Mouse (Mus musculus) lung, embryonic 16.5 days (tissue): ENCODE results near the gene Ift122. TPM values are rescaled to one million over a fixed set of nuclear protein-coding genes. Genes with fewer than 3 reads are reported as not detected.

Experiments used
- ATAC-seq: fragments of 200-750 bp; cut with Nextera tagmentation; 2 replicates; pipeline ENCODE4 v1.8.0; 2017; ENCODE audit warnings: low read depth, mild to moderate bottlenecking, moderate library complexity
- H3K27ac ChIP-seq: fragments of 300-500 bp; sonication (generic); 2 replicates; pipeline ENCODE4 v1.5.1; 2014; ENCODE audit warnings: mild to moderate bottlenecking, control low read depth, low read length
- H3K27me3 ChIP-seq: fragments of 300-500 bp; sonication (generic); 2 replicates; pipeline ENCODE4 v1.6.1; 2014; ENCODE audit warnings: low read depth, low read length, mixed read lengths; ENCODE audit not compliant: control insufficient read depth, insufficient read depth
- H3K36me3 ChIP-seq: fragments of 300-500 bp; sonication (generic); 2 replicates; pipeline ENCODE4 v1.6.1; 2014; ENCODE audit warnings: low read length; ENCODE audit not compliant: control insufficient read depth, insufficient read depth
- H3K4me1 ChIP-seq: fragments of 300-500 bp; sonication (generic); replicated peaks from 2 replicates; pipeline ENCODE4 v1.6.1; 2014; ENCODE audit warnings: low read length, mixed read lengths; ENCODE audit not compliant: control insufficient read depth, insufficient read depth
- H3K4me2 ChIP-seq: fragments of 300-500 bp; sonication (generic); 2 replicates; pipeline ENCODE4 v1.6.1; 2014; ENCODE audit warnings: low read depth, low read length, control low read depth
- H3K4me3 ChIP-seq: fragments of 300-500 bp; sonication (generic); 2 replicates; pipeline ENCODE4 v1.5.1; 2014; ENCODE audit warnings: mild to moderate bottlenecking, low read length, control low read depth
- H3K9ac ChIP-seq: fragments of 300-500 bp; sonication (generic); 2 replicates; pipeline ENCODE4 v1.6.1; 2014; ENCODE audit warnings: low read length, control low read depth
- H3K9me3 ChIP-seq: fragments of 300-500 bp; sonication (generic); 2 replicates; pipeline ENCODE4 v1.6.1; 2016; ENCODE audit warnings: low read length; ENCODE audit not compliant: control insufficient read depth
- WGBS: fragments of 180-500 bp; shearing (Covaris S2); extraction: QIAGEN DNeasy Blood & Tissue Kit; methylation state at CpG from one replicate; pipeline ENCODE4 v1.1.7; 2014; 5-methylcytosine and 5-hydroxymethylcytosine counted together
- polyA plus RNA-seq: library from polyadenylated mRNA; unstranded; fragments of >200 nt; fragmentation: Nextera tagmentation; extraction: Ambion mirVana; gene quantifications from 2 replicates; pipeline ENCODE4 v1.2.1, GENCODE M21; 2015

Gene Ift122
- polyA plus RNA-seq, 1 experiment from 2014 or later = 23.5 TPM

GRCm38 (mm10) chr6:115908421-115908982 is 55.2 kb downstream of the Ift122 start:
- Histone ChIP-seq H3K9ac (no peak overlapping the region), H3K4me2 (no peak overlapping the region), H3K27ac (peak overlapping the region; percentile 15; the same call in 1 of the 2 replicates), H3K36me3 (peaks cover 5% of the 10 kb centered on the region), H3K4me3 (no peak overlapping the region), H3K9me3 (no peaks in the 10 kb centered on the region), H3K4me1 (peaks cover 27% of the 10 kb centered on the region), H3K27me3 (no peaks in the 10 kb centered on the region)
- ATAC-seq = no peak
- 35% methylated on average over 6 of the region's 6 CpGs for WGBS

GRCm38 (mm10) chr6:115909052-115909451 is 55.8 kb downstream of the Ift122 start:
- Histone ChIP-seq H3K4me2 (no peak overlapping the region), H3K9me3 (no peaks in the 10 kb centered on the region), H3K9ac (no peak overlapping the region), H3K27ac (peak overlapping the region; percentile 66), H3K27me3 (no peaks in the 10 kb centered on the region), H3K4me3 (no peak overlapping the region), H3K4me1 (peaks cover 27% of the 10 kb centered on the region), H3K36me3 (peaks cover 5% of the 10 kb centered on the region)
- ATAC-seq = no peak
- 79% methylated on average over 3 of the region's 3 CpGs for WGBS

- Histone ChIP-seq H3K27me3 (no peaks in the 10 kb centered on the region), H3K27ac (peak overlapping the region; percentile 66), H3K36me3 (peaks cover 5% of the 10 kb centered on the region), H3K9ac (no peak overlapping the region), H3K4me3 (no peak overlapping the region), H3K4me1 (peaks cover 21% of the 10 kb centered on the region), H3K4me2 (no peak overlapping the region), H3K9me3 (no peaks in the 10 kb centered on the region)
- 24% methylated on average over 8 of the region's 8 CpGs for WGBS
- ATAC-seq = peak; percentile 84
These were observed 56.7 kb downstream of the Ift122 start for GRCm38 (mm10) chr6:115909940-115910339.

- ATAC-seq = no peak
- no peak overlapping the region; the same call in 1 of the 2 replicates for H3K9ac ChIP-seq
These were observed 58.5 kb downstream of the Ift122 start for GRCm38 (mm10) chr6:115911763-115912162.

GRCm38 (mm10) chr6:115913482-115913881 is 60.2 kb downstream of the Ift122 start:
- 83% methylated on average over 10 of the region's 10 CpGs for WGBS
- Histone ChIP-seq H3K36me3 (no peaks in the 10 kb centered on the region), H3K27ac (no peak overlapping the region), H3K9ac (no peak overlapping the region), H3K4me1 (peaks cover 12% of the 10 kb centered on the region), H3K9me3 (no peaks in the 10 kb centered on the region), H3K4me3 (no peak overlapping the region), H3K4me2 (no peak overlapping the region), H3K27me3 (no peaks in the 10 kb centered on the region)
- ATAC-seq = no peak

More at GRCm38 (mm10) chr6:115911763-115912162, 58.5 kb downstream of the Ift122 start:
- Histone ChIP-seq H3K9me3 (no peaks in the 10 kb centered on the region), H3K4me2 (no peak overlapping the region), H3K27me3 (no peaks in the 10 kb centered on the region), H3K4me3 (no peak overlapping the region), H3K27ac (no peak overlapping the region), H3K36me3 (peaks cover 5% of the 10 kb centered on the region), H3K4me1 (peaks cover 16% of the 10 kb centered on the region)
- WGBS = 70% methylated on average over 6 of the region's 6 CpGs

- ATAC-seq = no peak
- peaks cover 2% of the 10 kb centered on the region; the same call in 1 of the 2 replicates for H3K4me1 ChIP-seq
- H3K27ac ChIP-seq = no peak overlapping the region
These were observed 61.4 kb downstream of the Ift122 start for GRCm38 (mm10) chr6:115914511-115915202.

GRCm38 (mm10) chr6:115915601-115916445 is 62.6 kb downstream of the Ift122 start:
- no peak overlapping the region for H3K4me3 ChIP-seq
- no peaks in the 10 kb centered on the region for H3K27me3 ChIP-seq
- no peak overlapping the region for H3K27ac ChIP-seq
- H3K9ac ChIP-seq = no peak overlapping the region
- H3K4me2 ChIP-seq = no peak overlapping the region
- no peak for ATAC-seq
- H3K36me3 ChIP-seq = no peaks in the 10 kb centered on the region
- no peaks in the 10 kb centered on the region; the same call in 1 of the 2 replicates for H3K4me1 ChIP-seq
- 50% methylated on average over 17 of the region's 17 CpGs for WGBS
- H3K9me3 ChIP-seq = no peaks in the 10 kb centered on the region

More at GRCm38 (mm10) chr6:115914511-115915202, 61.4 kb downstream of the Ift122 start:
- no peaks in the 10 kb centered on the region for H3K36me3 ChIP-seq
- H3K4me3 ChIP-seq = no peak overlapping the region
- H3K27me3 ChIP-seq = no peaks in the 10 kb centered on the region
- no peak overlapping the region for H3K9ac ChIP-seq
- WGBS = 84% methylated on average over 15 of the region's 15 CpGs
- no peak overlapping the region for H3K4me2 ChIP-seq
- no peaks in the 10 kb centered on the region for H3K9me3 ChIP-seq

GRCm38 (mm10) chr6:115916611-115917010 is 63.3 kb downstream of the Ift122 start:
- 53% methylated on average over 5 of the region's 5 CpGs for WGBS
- Histone ChIP-seq H3K27me3 (no peaks in the 10 kb centered on the region), H3K9me3 (no peaks in the 10 kb centered on the region), H3K36me3 (no peaks in the 10 kb centered on the region), H3K27ac (no peak overlapping the region), H3K4me2 (no peak overlapping the region), H3K4me1 (no peaks in the 10 kb centered on the region; the same call in 1 of the 2 replicates), H3K4me3 (no peak overlapping the region), H3K9ac (no peak overlapping the region)
- ATAC-seq = peak; percentile 10

GRCm38 (mm10) chr6:115918615-115919014 is 65.3 kb downstream of the Ift122 start:
- H3K27me3 ChIP-seq = no peaks in the 10 kb centered on the region
- H3K9me3 ChIP-seq = no peaks in the 10 kb centered on the region
- ATAC-seq = no peak
- H3K9ac ChIP-seq = no peak overlapping the region
- 88% methylated on average over 1 of the region's 1 CpGs for WGBS
- no peaks in the 10 kb centered on the region for H3K36me3 ChIP-seq
- no peak overlapping the region for H3K27ac ChIP-seq
- no peak overlapping the region for H3K4me3 ChIP-seq
- H3K4me1 ChIP-seq = no peaks in the 10 kb centered on the region
- no peak overlapping the region for H3K4me2 ChIP-seq
